Mouse (Mus musculus): Measurements from ENCODE around the gene Rcan1. TPM values are rescaled to one million over a fixed set of nuclear protein-coding genes. Genes with fewer than 3 reads are reported as not detected.

Rcan1 gene
- polyA plus RNA-seq, 1 experiment from 2014 or later, result 48.2 TPM

- H3K4me2 ChIP-seq (ENCODE audit: low read depth), result no peak within 1 kb of the TSS
- H3K9me3 ChIP-seq (ENCODE audit: control insufficient read depth, low read length), result no peaks in the 10 kb centered on the region
- H3K27ac ChIP-seq (ENCODE audit: low read depth, low read length), result no peak within 1 kb of the TSS
- H3K9ac ChIP-seq (ENCODE audit: low read length), result no peak within 1 kb of the TSS
- no peaks in the 10 kb centered on the region for H3K36me3 ChIP-seq (ENCODE audit: control insufficient read depth, insufficient read depth, low read length)
- H3K4me1 ChIP-seq (ENCODE audit: control insufficient read depth, insufficient read depth, low read length), result no peaks in the 10 kb centered on the region
- WGBS, result 90% methylated on average over 5 of the region's 5 CpGs
- ATAC-seq (ENCODE audit: insufficient read depth, low FRiP score, low TSS enrichment), result no peak
- H3K4me3 ChIP-seq (ENCODE audit: low read depth, low read length), result no peak within 1 kb of the TSS
- DNase-seq (ENCODE audit: low spot score), result no peak
- no peaks in the 10 kb centered on the region for H3K27me3 ChIP-seq (ENCODE audit: control insufficient read depth, insufficient read depth, low read length)
Observed at GRCm38 (mm10) chr16:92485436-92485835, 14.8 kb upstream of the Rcan1 start, which contains the start of gene Clic6. Gene Clic6, plus strand, starts transcription at chr16:92485736.

- no peaks in the 10 kb centered on the region for H3K36me3 ChIP-seq (ENCODE audit: control insufficient read depth, insufficient read depth, low read length)
- ATAC-seq (ENCODE audit: insufficient read depth, low FRiP score, low TSS enrichment), result no peak
Observed at GRCm38 (mm10) chr16:92478561-92479150, 8.0 kb upstream of the Rcan1 start.

DNA sequence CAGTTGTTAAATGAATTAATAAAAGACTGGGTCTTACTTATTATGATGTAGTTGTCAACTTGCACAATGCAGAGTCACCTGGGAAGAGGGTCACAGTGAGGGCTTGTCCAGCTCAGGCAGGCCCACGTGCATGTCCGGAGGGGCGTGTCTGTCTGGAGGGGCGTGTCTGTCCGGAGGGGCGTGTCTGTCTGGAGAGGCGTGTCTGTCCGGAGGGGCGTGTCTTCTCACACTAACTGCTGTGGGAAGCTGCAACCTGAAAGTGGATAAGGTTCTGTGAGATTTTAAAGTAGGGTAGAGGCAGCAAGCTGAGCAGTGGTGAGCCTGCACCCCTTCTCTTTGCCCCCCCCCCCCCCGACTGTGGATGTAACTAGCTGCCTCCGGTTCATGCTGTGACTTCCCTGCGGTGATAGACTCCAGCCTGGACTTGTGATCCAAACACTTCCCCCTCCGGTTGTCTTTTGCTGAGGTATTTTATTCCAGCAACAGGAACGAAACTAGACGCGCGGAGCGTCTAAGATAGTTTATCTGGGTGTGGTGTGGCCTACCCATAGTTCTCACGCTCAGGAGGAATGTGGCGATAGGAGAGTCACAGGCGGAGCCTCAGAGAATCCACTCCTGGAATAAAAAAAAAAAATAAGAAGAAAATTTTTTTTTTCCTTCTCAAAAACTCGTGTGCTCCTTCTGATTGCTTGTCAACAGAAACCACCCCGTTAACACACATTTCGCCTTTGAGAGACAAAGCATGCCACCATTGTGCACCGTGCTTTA lies 4.6 kb upstream of the Rcan1 start:
- Histone ChIP-seq H3K4me1 (ENCODE audit: control insufficient read depth, insufficient read depth, low read length) (no peaks in the 10 kb centered on the region), H3K36me3 (ENCODE audit: control insufficient read depth, insufficient read depth, low read length) (no peaks in the 10 kb centered on the region), H3K4me2 (ENCODE audit: low read depth) (no peak overlapping the region), H3K9ac (ENCODE audit: low read length) (no peak overlapping the region), H3K27me3 (ENCODE audit: control insufficient read depth, insufficient read depth, low read length) (peaks cover 3% of the 10 kb centered on the region; the same call in 1 of the 2 replicates), H3K4me3 (ENCODE audit: low read depth, low read length) (no peak overlapping the region), H3K27ac (ENCODE audit: low read depth, low read length) (no peak overlapping the region), H3K9me3 (ENCODE audit: control insufficient read depth, low read length) (no peaks in the 10 kb centered on the region)
- no peak for DNase-seq (ENCODE audit: low spot score)
- 64% methylated on average over 24 of the region's 25 CpGs for WGBS
- no peak; the same call in 1 of the 2 replicates for ATAC-seq (ENCODE audit: insufficient read depth, low FRiP score, low TSS enrichment)

More at GRCm38 (mm10) chr16:92478561-92479150, 8.0 kb upstream of the Rcan1 start:
- Histone ChIP-seq H3K9me3 (ENCODE audit: control insufficient read depth, low read length) (no peaks in the 10 kb centered on the region), H3K27ac (ENCODE audit: low read depth, low read length) (no peak overlapping the region), H3K9ac (ENCODE audit: low read length) (no peak overlapping the region), H3K4me2 (ENCODE audit: low read depth) (peak overlapping the region; percentile 34), H3K27me3 (ENCODE audit: control insufficient read depth, insufficient read depth, low read length) (peaks cover 3% of the 10 kb centered on the region; the same call in 1 of the 2 replicates), H3K4me1 (ENCODE audit: control insufficient read depth, insufficient read depth, low read length) (no peaks in the 10 kb centered on the region), H3K4me3 (ENCODE audit: low read depth, low read length) (peak overlapping the region; percentile 8; the same call in 1 of the 2 replicates)
- peak; percentile 73 for DNase-seq (ENCODE audit: low spot score)
- 5% methylated on average over 18 of the region's 23 CpGs for WGBS

- DNase-seq (ENCODE audit: low spot score), result no peak
- 78% methylated on average over 3 of the region's 3 CpGs for WGBS
- H3K36me3 ChIP-seq (ENCODE audit: control insufficient read depth, insufficient read depth, low read length), result no peaks in the 10 kb centered on the region
- H3K4me2 ChIP-seq (ENCODE audit: low read depth), result no peak overlapping the region
- H3K9ac ChIP-seq (ENCODE audit: low read length), result no peak overlapping the region
- ATAC-seq (ENCODE audit: insufficient read depth, low FRiP score, low TSS enrichment), result no peak
- H3K4me3 ChIP-seq (ENCODE audit: low read depth, low read length), result no peak overlapping the region
- H3K27me3 ChIP-seq (ENCODE audit: control insufficient read depth, insufficient read depth, low read length), result no peaks in the 10 kb centered on the region
- H3K27ac ChIP-seq (ENCODE audit: low read depth, low read length), result no peak overlapping the region
- no peaks in the 10 kb centered on the region for H3K9me3 ChIP-seq (ENCODE audit: control insufficient read depth, low read length)
- H3K4me1 ChIP-seq (ENCODE audit: control insufficient read depth, insufficient read depth, low read length), result no peaks in the 10 kb centered on the region
Observed at GRCm38 (mm10) chr16:92472898-92473297, 2.2 kb upstream of the Rcan1 start.

GRCm38 (mm10) chr16:92468459-92468858 lies 2.2 kb downstream of the Rcan1 start:
- no peak overlapping the region for H3K4me3 ChIP-seq (ENCODE audit: low read depth, low read length)
- H3K9ac ChIP-seq (ENCODE audit: low read length), result no peak overlapping the region
- no peak overlapping the region for H3K4me2 ChIP-seq (ENCODE audit: low read depth)
- H3K9me3 ChIP-seq (ENCODE audit: control insufficient read depth, low read length), result no peaks in the 10 kb centered on the region
- no peak for ATAC-seq (ENCODE audit: insufficient read depth, low FRiP score, low TSS enrichment)
- H3K27ac ChIP-seq (ENCODE audit: low read depth, low read length), result no peak overlapping the region
- DNase-seq (ENCODE audit: low spot score), result no peak
- WGBS, result 79% methylated on average over 14 of the region's 14 CpGs
- peaks cover 14% of the 10 kb centered on the region for H3K4me1 ChIP-seq (ENCODE audit: control insufficient read depth, insufficient read depth, low read length)
- H3K27me3 ChIP-seq (ENCODE audit: control insufficient read depth, insufficient read depth, low read length), result no peaks in the 10 kb centered on the region
- H3K36me3 ChIP-seq (ENCODE audit: control insufficient read depth, insufficient read depth, low read length), result no peaks in the 10 kb centered on the region

- WGBS, result 81% methylated on average over 5 of the region's 5 CpGs
- H3K9me3 ChIP-seq (ENCODE audit: control insufficient read depth, low read length), result no peaks in the 10 kb centered on the region
- H3K27me3 ChIP-seq (ENCODE audit: control insufficient read depth, insufficient read depth, low read length), result no peaks in the 10 kb centered on the region
- ATAC-seq (ENCODE audit: insufficient read depth, low FRiP score, low TSS enrichment) (no peak), DNase-seq (ENCODE audit: low spot score) (no peak)
- no peak overlapping the region for H3K9ac ChIP-seq (ENCODE audit: low read length)
- no peak overlapping the region for H3K27ac ChIP-seq (ENCODE audit: low read depth, low read length)
- peaks cover 14% of the 10 kb centered on the region for H3K4me1 ChIP-seq (ENCODE audit: control insufficient read depth, insufficient read depth, low read length)
- no peak overlapping the region for H3K4me2 ChIP-seq (ENCODE audit: low read depth)
- no peaks in the 10 kb centered on the region for H3K36me3 ChIP-seq (ENCODE audit: control insufficient read depth, insufficient read depth, low read length)
- H3K4me3 ChIP-seq (ENCODE audit: low read depth, low read length), result no peak overlapping the region
Observed at GRCm38 (mm10) chr16:92467041-92467440, 3.6 kb downstream of the Rcan1 start.

DNA sequence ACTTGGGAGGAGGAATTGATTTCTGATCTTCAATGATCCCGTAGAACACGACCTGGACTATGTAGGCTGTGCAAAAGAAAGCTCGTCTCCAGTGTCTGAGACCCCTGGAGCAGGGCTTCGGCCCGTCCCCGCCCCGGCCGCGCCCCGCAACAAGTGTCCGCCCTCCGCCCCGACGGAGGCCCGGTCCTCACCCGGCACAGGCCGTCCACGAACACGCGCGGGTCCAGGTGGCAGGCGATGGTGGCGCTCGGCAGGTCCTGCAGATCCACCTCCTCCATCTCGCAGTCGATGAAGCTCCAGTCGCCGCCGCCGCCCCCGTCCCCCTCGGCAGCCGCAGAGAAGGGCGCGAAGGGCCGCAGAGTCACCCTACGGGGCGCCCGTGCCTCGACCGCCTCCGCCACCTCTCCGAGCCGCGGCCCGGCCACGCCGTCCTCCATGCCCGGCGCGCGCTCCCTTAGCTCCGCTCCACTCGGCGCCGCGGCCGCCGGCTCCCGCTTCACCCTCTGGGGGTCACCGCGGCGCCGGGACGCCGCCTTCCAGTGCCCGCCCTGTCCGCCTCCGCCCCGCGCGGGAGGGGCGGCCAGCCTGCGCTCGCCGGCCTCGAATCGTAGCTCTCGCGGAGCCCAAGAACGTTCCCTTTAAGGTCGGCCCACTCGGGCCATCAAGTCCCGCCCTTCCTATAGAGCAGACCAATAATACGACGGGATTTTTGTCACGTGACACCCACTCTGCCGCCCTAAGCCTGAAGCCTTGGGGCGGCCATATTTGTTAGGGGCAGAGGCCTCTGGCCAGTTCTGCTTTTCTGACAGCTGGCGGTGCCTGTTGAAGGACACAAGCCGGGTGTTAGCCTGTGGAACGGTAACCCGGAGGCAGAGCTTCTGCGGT lies 4.8 kb downstream of the Rcan1 start:
- Histone ChIP-seq H3K4me1 (ENCODE audit: control insufficient read depth, insufficient read depth, low read length) (peaks cover 14% of the 10 kb centered on the region), H3K27ac (ENCODE audit: low read depth, low read length) (no peak overlapping the region), H3K9ac (ENCODE audit: low read length) (peak overlapping the region; percentile 75), H3K27me3 (ENCODE audit: control insufficient read depth, insufficient read depth, low read length) (no peaks in the 10 kb centered on the region), H3K4me2 (ENCODE audit: low read depth) (peak overlapping the region; percentile 81), H3K9me3 (ENCODE audit: control insufficient read depth, low read length) (no peaks in the 10 kb centered on the region), H3K36me3 (ENCODE audit: control insufficient read depth, insufficient read depth, low read length) (no peaks in the 10 kb centered on the region), H3K4me3 (ENCODE audit: low read depth, low read length) (peak overlapping the region; percentile 84)
- DNase-seq (ENCODE audit: low spot score) (peak; percentile 98), ATAC-seq (ENCODE audit: insufficient read depth, low FRiP score, low TSS enrichment) (peak; percentile 99)
- WGBS, result under 1% methylated on average over 89 of the region's 94 CpGs

DNA sequence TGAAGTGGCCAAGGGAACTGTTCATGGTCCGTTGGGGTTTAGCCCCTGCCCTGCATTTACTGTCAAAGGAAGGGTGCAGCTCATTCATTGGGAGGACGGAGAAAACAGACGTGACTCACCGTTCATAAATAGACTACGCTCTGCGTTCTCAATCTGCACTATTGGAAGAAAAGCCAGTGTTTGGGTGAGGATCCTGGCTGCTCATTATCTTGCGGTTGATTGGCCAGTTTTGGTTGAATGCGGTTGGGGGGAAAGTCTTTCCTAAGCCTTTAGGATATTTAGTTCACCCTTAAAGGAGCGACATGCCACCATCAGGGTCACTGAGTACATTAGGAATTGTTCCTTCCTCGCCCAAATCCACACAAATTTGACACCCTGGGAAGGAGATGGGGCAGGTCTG lies 5.4 kb downstream of the Rcan1 start:
- no peak overlapping the region for H3K27ac ChIP-seq (ENCODE audit: low read depth, low read length)
- DNase-seq (ENCODE audit: low spot score), result no peak
- H3K4me1 ChIP-seq (ENCODE audit: control insufficient read depth, insufficient read depth, low read length), result peaks cover 14% of the 10 kb centered on the region
- H3K9ac ChIP-seq (ENCODE audit: low read length), result peak overlapping the region; percentile 75
- H3K27me3 ChIP-seq (ENCODE audit: control insufficient read depth, insufficient read depth, low read length), result no peaks in the 10 kb centered on the region
- no peak for ATAC-seq (ENCODE audit: insufficient read depth, low FRiP score, low TSS enrichment)
- peak overlapping the region; percentile 84 for H3K4me3 ChIP-seq (ENCODE audit: low read depth, low read length)
- no peaks in the 10 kb centered on the region for H3K9me3 ChIP-seq (ENCODE audit: control insufficient read depth, low read length)
- H3K4me2 ChIP-seq (ENCODE audit: low read depth), result peak overlapping the region; percentile 81
- no peaks in the 10 kb centered on the region for H3K36me3 ChIP-seq (ENCODE audit: control insufficient read depth, insufficient read depth, low read length)
- WGBS, result 14% methylated on average over 10 of the region's 10 CpGs
